Mouse (Mus musculus): ENCODE data around the gene Zfr2. TPM values are rescaled to one million over a fixed set of nuclear protein-coding genes. Genes with fewer than 3 reads are reported as not detected.

Gene Zfr2
- total RNA-seq, 2 experiments from 2014 or later, result 1.7 to 2.5 TPM

DNA sequence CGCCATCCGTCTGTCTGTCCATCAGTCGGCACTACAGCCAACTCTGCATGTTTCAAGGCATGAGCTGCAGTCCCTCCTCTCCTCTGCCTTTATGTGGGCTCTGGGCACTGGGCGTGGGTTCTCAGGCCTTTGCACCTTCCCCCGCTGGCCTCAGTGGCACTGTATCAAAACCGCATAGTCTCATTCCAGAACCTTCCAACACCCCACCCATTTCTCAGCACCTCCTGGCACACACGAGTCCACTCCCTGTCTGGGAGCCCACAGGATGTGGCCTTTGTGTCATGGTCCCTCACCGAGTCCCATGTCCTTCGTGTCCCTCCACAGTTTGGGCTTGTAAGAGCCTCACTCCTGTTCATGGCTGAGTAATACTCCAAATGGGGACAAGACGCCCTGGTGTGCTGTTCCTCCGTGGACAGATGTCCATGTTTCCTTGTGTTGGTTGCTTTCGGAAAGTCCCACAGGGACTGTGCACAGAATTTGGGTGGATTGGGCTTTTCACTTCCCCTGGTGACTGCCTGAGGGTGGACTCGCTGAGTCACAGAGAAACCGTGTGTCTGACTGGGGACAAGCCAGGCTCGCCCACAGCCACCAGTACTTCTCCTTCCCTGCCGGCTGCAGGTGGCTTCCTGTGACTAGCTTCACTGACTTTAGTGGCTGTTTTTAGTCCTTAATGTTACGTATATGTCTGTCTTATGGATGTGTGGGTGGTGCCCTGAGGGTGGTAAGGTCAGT, 65.6 kb downstream of the Zfr2 start:
- DNase-seq, result no peak
- intact Hi-C loops (cut with DNase I; ENCODE audit: low total_unique reads), result no loop called here

DNA sequence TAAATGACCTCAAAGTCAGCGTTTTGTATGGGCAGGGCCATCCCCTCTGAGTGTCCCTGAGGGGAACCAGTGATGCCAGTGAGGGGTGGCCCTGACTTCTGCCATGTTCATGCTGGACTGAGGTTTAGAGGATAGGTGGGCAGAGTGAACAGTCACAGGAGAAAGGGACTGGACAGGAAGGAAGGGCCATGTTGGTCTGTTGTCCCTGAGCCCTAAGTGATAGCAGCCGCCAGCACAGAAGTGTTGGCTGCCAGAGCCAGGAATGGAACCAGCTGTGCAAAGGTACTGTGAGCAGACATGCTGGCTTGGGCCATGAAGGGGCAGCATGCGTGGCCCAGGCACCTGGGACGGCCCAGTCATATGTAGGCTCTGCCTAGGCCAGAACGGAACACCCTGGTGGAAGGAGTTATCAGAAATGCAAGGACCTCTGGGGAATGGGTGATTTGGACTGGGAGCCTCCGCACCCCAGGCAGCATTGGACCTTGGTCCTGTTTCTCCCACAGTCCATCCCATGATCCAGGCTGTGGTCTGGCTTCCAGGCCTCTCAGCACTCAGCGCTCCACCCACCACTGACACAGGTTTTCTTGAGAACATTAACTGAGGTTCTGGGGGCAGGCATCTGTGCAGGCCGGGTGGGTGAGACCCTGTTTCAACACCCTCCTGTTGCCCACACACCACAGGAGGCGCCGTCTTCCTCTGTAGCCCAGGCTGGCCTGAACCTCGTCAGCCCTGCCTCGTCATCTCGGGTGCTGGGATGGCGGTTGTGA, 66.8 kb downstream of the Zfr2 start:
- DNase-seq, result no peak
- intact Hi-C loops (cut with DNase I; ENCODE audit: low total_unique reads), result no loop called here

DNA sequence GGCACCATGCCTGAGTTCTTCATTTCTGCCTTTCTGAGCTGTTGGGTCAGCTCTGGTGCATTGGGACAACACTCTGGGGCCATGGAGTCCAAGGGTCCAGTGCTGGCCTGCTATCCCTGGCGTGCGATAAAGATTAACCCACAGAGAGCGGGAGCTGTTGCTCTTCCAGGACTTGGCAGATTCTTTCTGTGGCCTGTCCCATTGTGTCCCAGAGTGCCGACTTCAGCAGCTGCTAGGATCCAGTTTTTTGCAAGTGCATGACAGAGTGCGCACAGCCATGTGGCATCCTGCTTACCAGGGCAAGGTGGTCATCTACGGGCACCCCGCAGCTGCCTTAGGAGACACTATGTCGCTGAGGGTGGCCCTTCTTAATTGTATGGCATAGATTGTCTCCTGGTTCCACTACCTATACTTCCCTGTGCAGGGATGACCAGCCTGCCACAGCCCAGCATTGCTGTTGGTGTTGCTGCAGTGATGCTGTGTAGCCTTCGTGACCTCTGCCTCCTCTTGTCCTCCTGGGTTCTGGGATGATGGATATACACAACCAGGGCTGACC, 67.5 kb downstream of the Zfr2 start:
- DNase-seq, result no peak
- intact Hi-C loops (cut with DNase I; ENCODE audit: low total_unique reads), result no loop called here

DNA sequence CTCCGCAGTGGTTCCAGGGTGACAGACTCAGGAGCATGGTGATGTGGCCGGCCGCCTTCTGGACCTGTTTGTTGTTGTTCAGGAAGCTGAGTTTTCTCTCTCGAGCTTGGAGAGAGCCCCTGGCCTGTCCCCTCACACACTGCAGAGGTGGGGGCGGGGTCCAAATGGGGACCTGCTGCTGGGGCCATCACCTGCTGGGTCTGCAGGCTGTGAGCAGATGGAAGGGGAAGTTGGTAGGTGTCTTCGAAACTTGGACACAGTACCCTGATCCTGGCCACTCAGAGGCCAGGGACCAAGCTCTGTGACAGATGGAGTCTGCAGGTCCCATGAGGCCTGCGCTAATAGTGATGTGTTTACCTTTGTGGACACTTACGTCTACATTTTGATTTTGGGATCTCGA, 68.4 kb downstream of the Zfr2 start:
- DNase-seq, result no peak
- intact Hi-C loops (cut with DNase I; ENCODE audit: low total_unique reads), result no loop called here

Small RNA genes lying within 50 kb of the gene (microRNA-seq; reads per million reads assigned to microRNA genes)
- 3.8 to 7.0 reads per million in 2 experiments for gene Mir3057

Other genes starting within 250 kb of the Zfr2 start
- gene Gng7, start 218.2 kb upstream of the Zfr2 start, total RNA-seq (2021), result 1 to 10 TPM in 1 of 2 experiments, under 1 TPM in 1; 0.44 to 1.1 TPM
- under 1 TPM; 0.24 to 0.72 TPM for gene Diras1, start 207.5 kb upstream of the Zfr2 start, total RNA-seq (2021)
- gene Slc39a3, start 195.7 kb upstream of the Zfr2 start, total RNA-seq (2021), result 10 to 100 TPM; 11.3 to 11.9 TPM
- 10 to 100 TPM; 78.6 to 79.9 TPM for gene Sgta, start 173.0 kb upstream of the Zfr2 start, total RNA-seq (2021)
- gene Thop1, start 163.1 kb upstream of the Zfr2 start, total RNA-seq (2021), result 10 to 100 TPM; 22.4 to 23.0 TPM
- 1 to 10 TPM in 1 of 2 experiments, under 1 TPM in 1; 0.53 to 1.1 TPM for gene Creb3l3, start 134.3 kb upstream of the Zfr2 start, total RNA-seq (2021)
- gene Map2k2, start 127.2 kb upstream of the Zfr2 start, total RNA-seq (2021), result 100 to 1,000 TPM; 163 to 171 TPM
- 10 to 100 TPM; 28.2 to 30.1 TPM for gene Zbtb7a, start 97.9 kb upstream of the Zfr2 start, total RNA-seq (2021)
- 10 to 100 TPM; 12.3 to 12.8 TPM for gene Pias4, start 65.2 kb upstream of the Zfr2 start, total RNA-seq (2021)
- gene Eef2, start 56.5 kb upstream of the Zfr2 start, total RNA-seq (2021), result 100 to 1,000 TPM; 892 to 898 TPM
- 10 to 100 TPM; 21.2 to 24.8 TPM for gene Dapk3, start 50.1 kb upstream of the Zfr2 start, total RNA-seq (2021)
- gene 4930442H23Rik, start 49.3 kb upstream of the Zfr2 start, total RNA-seq (2021), result not detected
- gene Nmrk2, start 31.1 kb upstream of the Zfr2 start, total RNA-seq (2021), result 1 to 10 TPM; 1.8 to 5.5 TPM
- under 1 TPM in 1 of 2 experiments, not detected in 1; 0.06 TPM for gene Atcay, start 2.3 kb upstream of the Zfr2 start, total RNA-seq (2021)
- gene Matk, start 19.8 kb downstream of the Zfr2 start, total RNA-seq (2021), result under 1 TPM; 0.33 to 0.57 TPM
- gene Mrpl54, start 33.8 kb downstream of the Zfr2 start, total RNA-seq (2021), result 10 to 100 TPM; 93.1 to 99.9 TPM
- gene Apba3, start 33.8 kb downstream of the Zfr2 start, total RNA-seq (2021), result 10 to 100 TPM; 62.8 to 71.1 TPM
- not detected for gene Tjp3, start 58.4 kb downstream of the Zfr2 start, total RNA-seq (2021)
- gene Pip5k1c, start 59.8 kb downstream of the Zfr2 start, total RNA-seq (2021), result 10 to 100 TPM; 18.5 to 22.8 TPM
- 1 to 10 TPM; 7.7 to 10.0 TPM for gene Cactin, start 87.9 kb downstream of the Zfr2 start, total RNA-seq (2021)
- 1 to 10 TPM; 1.5 to 2.2 TPM for gene Tbxa2r, start 95.6 kb downstream of the Zfr2 start, total RNA-seq (2021)
- 1 to 10 TPM; 1.8 to 2.0 TPM for gene Gipc3, start 110.1 kb downstream of the Zfr2 start, total RNA-seq (2021)
- gene Hmg20b, start 117.3 kb downstream of the Zfr2 start, total RNA-seq (2021), result 10 to 100 TPM; 24.3 to 25.8 TPM
- gene Mfsd12, start 124.3 kb downstream of the Zfr2 start, total RNA-seq (2021), result 1 to 10 TPM; 3.7 to 4.0 TPM
- gene 4930404N11Rik, start 132.7 kb downstream of the Zfr2 start, total RNA-seq (2021), result under 1 TPM; 0.37 to 0.42 TPM
- gene Fzr1, start 145.4 kb downstream of the Zfr2 start, total RNA-seq (2021), result 10 to 100 TPM; 11.9 to 15.4 TPM
- gene Dohh, start 151.3 kb downstream of the Zfr2 start, total RNA-seq (2021), result 10 to 100 TPM; 38.6 to 39.8 TPM
- gene Gm48551, start 151.3 kb downstream of the Zfr2 start, total RNA-seq (2021), result under 1 TPM; 0.41 to 0.47 TPM
- gene Gm48552, start 155.8 kb downstream of the Zfr2 start, total RNA-seq (2021), result under 1 TPM in 1 of 2 experiments, not detected in 1; 0.80 TPM
- under 1 TPM; 0.45 to 0.91 TPM for gene Smim24, start 159.9 kb downstream of the Zfr2 start, total RNA-seq (2021)
- gene Nfic, start 222.5 kb downstream of the Zfr2 start, total RNA-seq (2021), result 100 to 1,000 TPM; 262 to 320 TPM
- under 1 TPM; 0.09 to 0.23 TPM for gene Celf5, start 249.6 kb downstream of the Zfr2 start, total RNA-seq (2021)